Mouse (Mus musculus): Measurements from ENCODE around the gene Gkn1. TPM values are rescaled to one million over a fixed set of nuclear protein-coding genes. Genes with fewer than 3 reads are reported as not detected.

Gene Gkn1
- not detected in 2 replicates for total RNA-seq (2015; ENCODE audit: low replicate concordance)
- total RNA-seq (2017; ENCODE audit: low replicate concordance), result not detected in 2 replicates

DNA sequence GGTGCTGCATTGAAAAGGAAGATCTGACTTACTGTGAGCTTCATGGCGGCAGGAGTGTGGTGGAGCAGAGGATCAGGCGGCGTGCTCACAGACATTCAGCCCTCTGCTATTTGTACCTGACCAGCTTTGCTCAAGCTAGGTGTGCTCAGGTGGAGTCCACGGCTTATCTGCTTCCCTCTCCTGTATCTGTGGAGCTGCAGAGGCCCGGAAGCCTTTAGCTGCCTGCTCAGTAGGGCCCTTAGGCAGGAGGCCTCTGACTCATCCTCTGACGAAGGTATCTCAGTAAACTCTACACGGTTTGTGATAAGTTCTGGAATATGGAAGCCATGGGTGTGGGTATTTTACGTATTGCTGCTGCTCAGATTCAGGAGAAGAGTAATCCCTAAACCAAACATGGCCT, at the start of gene Gkn1:
TSS of gene Gkn1 (minus strand) at position 114 of the 400 bp plus-strand sequence.
- no peak for ATAC-seq (replicated peaks; ENCODE audit: low FRiP score, poor library complexity, severe bottlenecking)

GRCm38 (mm10) chr6:87399886-87400566, 49.3 kb upstream of the Gkn1 start:
- no peak for ATAC-seq (replicated peaks; ENCODE audit: low FRiP score, poor library complexity, severe bottlenecking)

DNA sequence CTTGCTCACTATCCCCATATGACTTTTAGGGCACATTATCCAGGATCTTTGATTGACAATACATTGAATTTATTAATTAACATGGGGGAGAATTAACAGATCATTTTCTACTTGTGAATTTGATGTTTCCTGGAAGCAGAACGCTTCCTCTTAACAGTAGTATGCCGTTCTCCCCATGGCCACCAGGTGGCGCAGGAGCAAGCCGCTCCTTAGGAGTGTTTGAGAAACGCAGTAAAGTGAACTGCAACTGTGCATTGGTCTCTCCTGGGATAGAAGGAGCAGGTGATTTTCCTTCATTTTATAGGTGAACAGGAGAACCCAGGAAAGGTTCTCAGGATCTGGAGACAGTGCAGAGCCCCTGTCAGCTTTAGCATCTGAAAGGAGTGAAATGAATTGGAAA, 48.4 kb upstream of the Gkn1 start:
- ATAC-seq (replicated peaks; ENCODE audit: low FRiP score, poor library complexity, severe bottlenecking), result peak; percentile 79

- ATAC-seq (replicated peaks; ENCODE audit: low FRiP score, poor library complexity, severe bottlenecking), result no peak
Observed at GRCm38 (mm10) chr6:87394783-87395182, 44.0 kb upstream of the Gkn1 start.

- no peak for ATAC-seq (replicated peaks; ENCODE audit: low FRiP score, poor library complexity, severe bottlenecking)
Observed at GRCm38 (mm10) chr6:87393466-87394205, 42.9 kb upstream of the Gkn1 start.

GRCm38 (mm10) chr6:87389455-87389989, 38.8 kb upstream of the Gkn1 start:
- ATAC-seq (replicated peaks; ENCODE audit: low FRiP score, poor library complexity, severe bottlenecking), result no peak

- ATAC-seq (replicated peaks; ENCODE audit: low FRiP score, poor library complexity, severe bottlenecking), result no peak
Observed at GRCm38 (mm10) chr6:87388877-87389276, 38.1 kb upstream of the Gkn1 start, which contains the start of gene Gkn3. TSS of gene Gkn3 (minus strand) at chr6:87388935.

DNA sequence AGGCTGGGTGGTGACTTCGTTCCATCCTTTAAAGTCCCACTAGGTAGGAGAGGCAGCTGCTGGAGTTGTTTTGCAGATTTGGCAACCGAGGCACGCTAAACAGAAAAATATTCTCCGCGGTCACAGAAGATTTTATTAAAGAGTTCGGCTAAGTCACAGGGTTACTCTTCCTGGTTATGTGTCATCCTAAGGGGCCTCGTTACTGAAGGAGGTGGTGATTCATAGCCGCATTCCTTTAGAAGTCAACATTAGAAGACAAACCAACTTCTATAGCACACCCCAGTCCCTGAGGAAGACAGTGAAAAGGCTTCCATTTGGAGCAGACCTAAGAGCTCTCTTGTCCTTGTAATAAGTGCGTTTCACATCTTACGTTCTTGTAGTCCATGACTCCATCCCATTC, 35.9 kb upstream of the Gkn1 start:
- ATAC-seq (replicated peaks; ENCODE audit: low FRiP score, poor library complexity, severe bottlenecking), result no peak

GRCm38 (mm10) chr6:87386203-87386602, 35.5 kb upstream of the Gkn1 start:
- ATAC-seq (replicated peaks; ENCODE audit: low FRiP score, poor library complexity, severe bottlenecking), result 0 out of 2 replicates have a peak, but pooled peaks have one; percentile 59

GRCm38 (mm10) chr6:87384761-87385160, 34.0 kb upstream of the Gkn1 start:
- ATAC-seq (replicated peaks; ENCODE audit: low FRiP score, poor library complexity, severe bottlenecking), result no peak

GRCm38 (mm10) chr6:87383926-87384691, 33.4 kb upstream of the Gkn1 start:
- ATAC-seq (replicated peaks; ENCODE audit: low FRiP score, poor library complexity, severe bottlenecking), result no peak

- ATAC-seq (replicated peaks; ENCODE audit: low FRiP score, poor library complexity, severe bottlenecking), result no peak
Observed at GRCm38 (mm10) chr6:87373057-87373456, 22.3 kb upstream of the Gkn1 start, which contains the start of gene Gkn2. TSS of gene Gkn2 (plus strand) at chr6:87373357.

DNA sequence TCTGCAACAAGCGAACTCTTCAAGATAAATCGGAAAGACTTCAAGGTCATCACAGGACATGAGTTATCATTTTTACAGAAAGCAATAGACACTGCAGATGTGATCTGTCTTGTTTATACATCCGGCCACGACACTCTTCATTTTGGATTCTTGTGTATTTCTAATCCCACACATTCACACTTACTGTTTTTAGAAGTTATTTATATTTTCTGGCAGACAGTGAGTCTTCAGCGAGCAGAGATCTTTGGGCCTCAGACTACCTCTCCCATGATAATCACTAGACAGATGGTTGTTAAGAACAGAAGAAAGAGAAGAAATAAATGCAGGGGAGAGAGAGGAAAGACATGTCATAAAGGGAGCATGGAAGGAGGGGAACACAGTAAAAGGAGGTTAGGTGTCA, 18.5 kb upstream of the Gkn1 start:
- no peak for ATAC-seq (replicated peaks; ENCODE audit: low FRiP score, poor library complexity, severe bottlenecking)

DNA sequence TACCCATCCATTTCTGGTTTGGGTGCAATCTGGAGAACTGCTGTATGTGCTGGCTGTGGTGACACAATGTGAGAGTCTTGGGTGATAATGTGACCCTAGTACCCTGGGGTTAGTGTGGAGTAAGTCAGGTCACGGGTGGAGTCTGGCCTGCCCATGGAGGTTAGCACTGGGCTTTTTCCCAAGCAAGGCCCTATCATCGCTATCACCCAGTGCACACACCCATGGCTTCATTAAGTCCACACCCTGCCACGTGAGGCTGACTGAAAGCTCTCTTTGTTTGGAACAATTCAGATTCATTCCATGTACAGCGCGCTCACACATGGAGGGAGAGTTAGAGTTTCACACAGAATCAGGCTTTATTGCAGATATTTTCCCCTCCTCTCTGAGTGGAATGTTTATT, 3.7 kb upstream of the Gkn1 start:
- no peak for ATAC-seq (replicated peaks; ENCODE audit: low FRiP score, poor library complexity, severe bottlenecking)

DNA sequence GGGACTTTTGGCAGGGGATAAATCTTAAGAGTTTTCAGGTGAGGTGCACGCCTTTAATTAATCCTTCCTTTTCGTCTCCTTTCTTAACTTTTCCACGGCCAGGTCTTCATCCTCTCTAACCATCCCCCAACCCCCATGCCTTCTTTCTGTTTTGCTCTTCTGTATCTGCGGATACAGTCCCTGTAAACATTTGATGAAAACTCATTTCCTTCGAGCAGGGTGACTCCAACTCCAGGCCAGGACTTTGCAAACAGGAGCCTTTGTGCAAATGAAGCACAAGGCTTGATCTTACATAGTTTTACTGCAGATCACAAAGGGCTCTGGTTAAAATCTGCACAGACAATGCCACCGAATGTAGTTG, 14.8 kb downstream of the Gkn1 start:
- no peak for ATAC-seq (replicated peaks; ENCODE audit: low FRiP score, poor library complexity, severe bottlenecking)

DNA sequence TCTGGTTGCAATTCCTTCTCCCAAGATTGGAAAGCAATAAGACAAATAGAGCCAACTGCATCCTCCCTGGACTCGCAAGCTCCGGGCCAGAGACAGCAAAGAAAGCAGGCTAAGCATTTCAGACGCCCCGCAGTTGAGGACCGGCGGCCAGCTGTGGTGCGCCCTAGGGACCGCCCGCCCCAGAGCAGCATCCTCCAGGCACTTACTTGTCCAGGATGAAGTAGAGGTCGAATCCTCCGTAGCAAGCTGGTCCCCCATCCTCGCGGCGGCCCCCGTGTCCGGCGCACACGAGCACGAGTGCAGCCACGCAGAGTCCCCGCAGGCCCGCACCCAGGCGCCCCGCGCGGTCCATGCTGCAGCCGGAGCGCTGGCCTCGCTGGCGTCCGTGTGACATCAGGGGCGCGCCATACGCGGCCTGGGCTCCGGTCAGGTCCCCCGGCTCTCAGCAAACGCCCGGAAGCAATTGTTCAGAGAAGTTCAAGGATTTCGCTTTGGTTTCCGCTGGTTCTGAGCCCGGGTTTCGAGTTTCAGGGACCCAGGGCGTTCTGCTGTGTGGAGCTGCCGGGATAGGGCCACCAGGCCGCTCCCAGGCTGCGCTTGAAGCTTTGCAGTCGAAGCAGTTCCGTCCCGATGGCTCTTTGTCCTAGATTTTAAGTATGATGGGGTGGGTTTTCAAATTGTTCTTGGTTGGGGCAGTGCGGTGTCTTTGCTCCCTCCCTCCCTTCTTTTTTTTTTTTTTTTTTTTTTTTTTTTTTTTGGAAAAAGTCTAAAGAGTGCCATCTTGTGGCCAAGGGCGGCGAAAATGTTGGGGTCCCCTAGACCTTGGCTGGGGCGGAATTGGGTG, 15.4 kb downstream of the Gkn1 start, which contains the start of gene Antxr1:
TSS of gene Antxr1 (minus strand) at position 731 of the 844 bp plus-strand sequence.
- no peak for ATAC-seq (replicated peaks; ENCODE audit: low FRiP score, poor library complexity, severe bottlenecking)

DNA sequence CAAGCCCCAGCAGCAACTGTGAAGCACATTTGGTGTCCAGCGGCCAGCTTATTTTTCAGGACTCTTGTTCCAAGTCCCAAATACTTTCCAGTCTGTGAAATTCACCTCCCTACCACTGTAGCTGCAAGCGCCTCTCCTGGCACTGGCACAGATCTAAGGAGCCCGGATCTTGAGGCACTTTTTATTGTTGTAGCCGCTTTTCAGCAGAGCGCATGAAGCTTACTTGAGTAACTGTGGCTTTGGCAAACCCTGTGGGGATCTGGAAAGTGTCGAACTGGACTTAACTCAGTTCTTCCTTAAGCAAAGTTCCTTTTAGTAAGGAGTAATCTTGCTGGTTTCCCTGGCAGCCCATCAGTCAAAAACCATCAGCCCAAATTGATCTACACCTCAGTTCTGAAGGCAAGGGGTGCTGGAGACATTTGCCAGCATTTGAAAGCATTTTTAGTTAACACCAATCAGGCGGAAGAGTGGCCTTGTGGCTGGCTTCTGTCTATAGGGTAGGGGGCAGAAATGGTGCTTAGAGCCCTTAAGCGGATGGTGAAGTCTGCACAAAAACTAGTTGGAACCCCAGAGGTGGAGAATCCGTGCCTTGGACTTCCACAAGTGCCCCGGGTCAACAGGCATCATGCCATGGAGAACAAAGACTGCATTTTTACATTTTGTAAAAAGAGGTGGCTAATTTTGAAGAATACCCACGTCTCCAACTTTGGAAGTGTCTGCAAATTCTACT, 16.2 kb downstream of the Gkn1 start:
- ATAC-seq (replicated peaks; ENCODE audit: low FRiP score, poor library complexity, severe bottlenecking), result no peak

GRCm38 (mm10) chr6:87332380-87332779, 18.4 kb downstream of the Gkn1 start:
- ATAC-seq (replicated peaks; ENCODE audit: low FRiP score, poor library complexity, severe bottlenecking), result no peak

Measured in erythroid progenitor cell, adult 5-6 weeks (primary cell).